Mouse (Mus musculus) stomach, embryonic 15.5 days (tissue): Measurements from ENCODE around the gene Tex44. TPM values are rescaled to one million over a fixed set of nuclear protein-coding genes. Genes with fewer than 3 reads are reported as not detected.
A peak's percentile ranks its signal among the peaks of the same experiment; 100 is the strongest.

Experiments used
- ATAC-seq: fragments of 200-750 bp; cut with Nextera tagmentation; 2 replicates; pipeline ENCODE4 v1.8.0; 2017; ENCODE audit warnings: low read depth, moderate number of reproducible peaks, moderate TSS enrichment; ENCODE audit not compliant: insufficient read depth, low FRiP score
- H3K27ac ChIP-seq: fragments of 300-500 bp; sonication (generic); 2 replicates; pipeline ENCODE4 v1.5.1; 2015; ENCODE audit warnings: mild to moderate bottlenecking, inconsistent platforms
- H3K27me3 ChIP-seq: fragments of 300-500 bp; sonication (generic); replicated peaks from 2 replicates; pipeline ENCODE4 v1.6.1; 2015; ENCODE audit warnings: inconsistent platforms
- H3K36me3 ChIP-seq: fragments of 300-500 bp; sonication (generic); 2 replicates; pipeline ENCODE4 v1.6.1; 2015; ENCODE audit warnings: inconsistent platforms
- H3K4me1 ChIP-seq: fragments of 300-500 bp; sonication (generic); 2 replicates; pipeline ENCODE4 v1.6.1; 2015; ENCODE audit warnings: inconsistent platforms
- H3K4me2 ChIP-seq: fragments of 300-500 bp; sonication (generic); 2 replicates; pipeline ENCODE4 v1.6.1; 2015; ENCODE audit warnings: mild to moderate bottlenecking, inconsistent platforms
- H3K4me3 ChIP-seq: fragments of 300-500 bp; sonication (generic); replicated peaks from 2 replicates; pipeline ENCODE4 v1.5.1; 2015; ENCODE audit warnings: inconsistent platforms
- H3K9ac ChIP-seq: fragments of 300-500 bp; sonication (generic); 2 replicates; pipeline ENCODE4 v1.6.1; 2015; ENCODE audit warnings: inconsistent platforms
- H3K9me3 ChIP-seq: fragments of 300-500 bp; sonication (generic); 2 replicates; pipeline ENCODE4 v1.6.1; 2016; ENCODE audit warnings: inconsistent platforms
- WGBS: fragments of 180-500 bp; shearing (Covaris S2); methylation state at CpG from one replicate; pipeline ENCODE4 v1.1.7; 2015; 5-methylcytosine and 5-hydroxymethylcytosine counted together
- polyA plus RNA-seq: library from polyadenylated mRNA; unstranded; fragments of >200 nt; fragmentation: Nextera tagmentation; extraction: Ambion mirVana; gene quantifications from 2 replicates; pipeline ENCODE4 v1.2.1, GENCODE M21; 2015

Tex44 gene
- polyA plus RNA-seq, 1 experiment from 2014 or later = not detected

GRCm38 (mm10) chr1:86400096-86400754, 25.9 kb upstream of the Tex44 start:
- 54% methylated on average over 8 of the region's 8 CpGs for WGBS
- no peak overlapping the region for H3K27ac ChIP-seq
- no peak overlapping the region for H3K4me2 ChIP-seq
- H3K4me1 ChIP-seq = no peaks in the 10 kb centered on the region
- H3K4me3 ChIP-seq = no peak overlapping the region
- H3K36me3 ChIP-seq = no peaks in the 10 kb centered on the region
- no peaks in the 10 kb centered on the region for H3K27me3 ChIP-seq
- H3K9me3 ChIP-seq = no peaks in the 10 kb centered on the region
- ATAC-seq = no peak
- H3K9ac ChIP-seq = no peak overlapping the region

GRCm38 (mm10) chr1:86404834-86405233, 21.3 kb upstream of the Tex44 start:
- no peaks in the 10 kb centered on the region for H3K27me3 ChIP-seq
- no peak overlapping the region for H3K27ac ChIP-seq
- 60% methylated on average over 5 of the region's 5 CpGs for WGBS
- H3K9me3 ChIP-seq = no peaks in the 10 kb centered on the region
- H3K36me3 ChIP-seq = no peaks in the 10 kb centered on the region
- ATAC-seq = no peak
- 0 out of 2 replicates have a peak, but pooled peaks cover 9% of the 10 kb centered on the region for H3K4me1 ChIP-seq
- no peak overlapping the region for H3K4me3 ChIP-seq
- no peak overlapping the region for H3K4me2 ChIP-seq
- H3K9ac ChIP-seq = no peak overlapping the region

GRCm38 (mm10) chr1:86406313-86406712, 19.8 kb upstream of the Tex44 start:
- Histone ChIP-seq H3K27ac (no peak overlapping the region), H3K27me3 (no peaks in the 10 kb centered on the region), H3K4me1 (0 out of 2 replicates have a peak, but pooled peaks cover 9% of the 10 kb centered on the region), H3K9ac (no peak overlapping the region), H3K36me3 (no peaks in the 10 kb centered on the region), H3K4me2 (no peak overlapping the region), H3K4me3 (no peak overlapping the region), H3K9me3 (no peaks in the 10 kb centered on the region)
- 69% methylated on average over 4 of the region's 4 CpGs for WGBS
- no peak for ATAC-seq

GRCm38 (mm10) chr1:86406914-86407313, 19.2 kb upstream of the Tex44 start:
- H3K27ac ChIP-seq = no peak overlapping the region
- no peaks in the 10 kb centered on the region for H3K9me3 ChIP-seq
- no peaks in the 10 kb centered on the region for H3K27me3 ChIP-seq
- H3K4me2 ChIP-seq = no peak overlapping the region
- WGBS = 49% methylated on average over 8 of the region's 8 CpGs
- no peaks in the 10 kb centered on the region for H3K36me3 ChIP-seq
- H3K4me3 ChIP-seq = no peak overlapping the region
- ATAC-seq = peak; percentile 45; the same call in 1 of the 2 replicates
- 0 out of 2 replicates have a peak, but pooled peaks cover 9% of the 10 kb centered on the region for H3K4me1 ChIP-seq
- no peak overlapping the region for H3K9ac ChIP-seq

- H3K27me3 ChIP-seq = no peaks in the 10 kb centered on the region
- no peak overlapping the region for H3K4me3 ChIP-seq
- no peaks in the 10 kb centered on the region for H3K36me3 ChIP-seq
- no peak overlapping the region for H3K4me2 ChIP-seq
- no peak for ATAC-seq
- H3K9me3 ChIP-seq = no peaks in the 10 kb centered on the region
- H3K27ac ChIP-seq = no peak overlapping the region
- WGBS = 78% methylated on average over 10 of the region's 10 CpGs
- H3K9ac ChIP-seq = no peak overlapping the region
- H3K4me1 ChIP-seq = 0 out of 2 replicates have a peak, but pooled peaks cover 9% of the 10 kb centered on the region
Observed at GRCm38 (mm10) chr1:86408515-86408914, 17.6 kb upstream of the Tex44 start.

GRCm38 (mm10) chr1:86409476-86409875, 16.7 kb upstream of the Tex44 start:
- Histone ChIP-seq H3K27ac (no peak overlapping the region), H3K4me1 (0 out of 2 replicates have a peak, but pooled peaks cover 9% of the 10 kb centered on the region), H3K36me3 (no peaks in the 10 kb centered on the region), H3K4me3 (no peak overlapping the region), H3K4me2 (no peak overlapping the region), H3K27me3 (no peaks in the 10 kb centered on the region), H3K9me3 (no peaks in the 10 kb centered on the region), H3K9ac (no peak overlapping the region)
- 81% methylated on average over 2 of the region's 2 CpGs for WGBS
- no peak for ATAC-seq

- Histone ChIP-seq H3K27me3 (no peaks in the 10 kb centered on the region), H3K36me3 (no peaks in the 10 kb centered on the region), H3K4me3 (no peak overlapping the region), H3K4me1 (no peaks in the 10 kb centered on the region), H3K9me3 (no peaks in the 10 kb centered on the region), H3K4me2 (no peak overlapping the region), H3K27ac (no peak overlapping the region), H3K9ac (no peak overlapping the region)
- 71% methylated on average over 5 of the region's 5 CpGs for WGBS
- ATAC-seq = no peak
Observed at GRCm38 (mm10) chr1:86414715-86415114, 11.4 kb upstream of the Tex44 start.

- WGBS = 57% methylated on average over 2 of the region's 2 CpGs
- no peaks in the 10 kb centered on the region for H3K27me3 ChIP-seq
- H3K9ac ChIP-seq = no peak overlapping the region
- no peaks in the 10 kb centered on the region for H3K36me3 ChIP-seq
- H3K4me1 ChIP-seq = no peaks in the 10 kb centered on the region
- ATAC-seq = no peak
- H3K9me3 ChIP-seq = no peaks in the 10 kb centered on the region
- no peak overlapping the region for H3K4me3 ChIP-seq
- no peak overlapping the region for H3K4me2 ChIP-seq
- H3K27ac ChIP-seq = no peak overlapping the region
Observed at GRCm38 (mm10) chr1:86415144-86415543, 11.0 kb upstream of the Tex44 start.

- H3K4me3 ChIP-seq = no peak overlapping the region
- WGBS = 63% methylated on average over 7 of the region's 7 CpGs
- H3K4me2 ChIP-seq = no peak overlapping the region
- no peaks in the 10 kb centered on the region for H3K36me3 ChIP-seq
- no peaks in the 10 kb centered on the region for H3K27me3 ChIP-seq
- no peaks in the 10 kb centered on the region for H3K4me1 ChIP-seq
- no peak overlapping the region for H3K27ac ChIP-seq
- H3K9ac ChIP-seq = no peak overlapping the region
- H3K9me3 ChIP-seq = no peaks in the 10 kb centered on the region
- ATAC-seq = no peak
Observed at GRCm38 (mm10) chr1:86415612-86416184, 10.4 kb upstream of the Tex44 start.

GRCm38 (mm10) chr1:86416321-86416720, 9.8 kb upstream of the Tex44 start:
- WGBS = 65% methylated on average over 6 of the region's 6 CpGs
- Histone ChIP-seq H3K27me3 (no peaks in the 10 kb centered on the region), H3K36me3 (no peaks in the 10 kb centered on the region), H3K9me3 (no peaks in the 10 kb centered on the region), H3K4me1 (no peaks in the 10 kb centered on the region), H3K4me3 (no peak overlapping the region), H3K9ac (no peak overlapping the region), H3K27ac (no peak overlapping the region), H3K4me2 (no peak overlapping the region)
- no peak for ATAC-seq

- Histone ChIP-seq H3K27ac (no peak overlapping the region), H3K36me3 (no peaks in the 10 kb centered on the region), H3K4me1 (no peaks in the 10 kb centered on the region), H3K27me3 (no peaks in the 10 kb centered on the region), H3K4me3 (no peak overlapping the region), H3K9ac (no peak overlapping the region), H3K9me3 (no peaks in the 10 kb centered on the region), H3K4me2 (no peak overlapping the region)
- ATAC-seq = no peak
- WGBS = 42% methylated on average over 10 of the region's 10 CpGs
Observed at GRCm38 (mm10) chr1:86421007-86421406, 5.1 kb upstream of the Tex44 start.

- no peaks in the 10 kb centered on the region for H3K9me3 ChIP-seq
- no peak overlapping the region for H3K9ac ChIP-seq
- H3K4me1 ChIP-seq = no peaks in the 10 kb centered on the region
- ATAC-seq = no peak
- H3K27ac ChIP-seq = no peak overlapping the region
- H3K27me3 ChIP-seq = no peaks in the 10 kb centered on the region
- 73% methylated on average over 5 of the region's 5 CpGs for WGBS
- H3K4me2 ChIP-seq = no peak overlapping the region
- H3K36me3 ChIP-seq = no peaks in the 10 kb centered on the region
- H3K4me3 ChIP-seq = no peak overlapping the region
Observed at GRCm38 (mm10) chr1:86423879-86424278, 2.2 kb upstream of the Tex44 start.
